Mouse (Mus musculus) midbrain, embryonic 14.5 days (tissue): ENCODE results near the gene Cldn14. TPM values are rescaled to one million over a fixed set of nuclear protein-coding genes. Genes with fewer than 3 reads are reported as not detected.
"Not testable (repeated sequence)": the region's sequence is repeated elsewhere in the genome, so short reads cannot be mapped to it uniquely, and the experiment has no call there.

Experiments used
- ATAC-seq: fragments of 200-750 bp; cut with Nextera tagmentation; 2 replicates; pipeline ENCODE4 v1.8.0; 2017; ENCODE audit warnings: moderate number of reproducible peaks, moderate library complexity; ENCODE audit not compliant: low FRiP score, low TSS enrichment
- DNase-seq: peaks from one replicate; pipeline ENCODE4 v3.0.0-alpha.2; 2015
- H3K27ac ChIP-seq: fragments of 300-500 bp; sonication (generic); replicated peaks from 2 replicates; pipeline ENCODE4 v1.5.1; 2014; ENCODE audit warnings: mild to moderate bottlenecking, low read depth, low read length, moderate library complexity
- H3K27me3 ChIP-seq: fragments of 300-500 bp; sonication (generic); 2 replicates; pipeline ENCODE4 v1.6.1; 2014; ENCODE audit warnings: low read length, control low read depth, mixed read lengths; ENCODE audit not compliant: control insufficient read depth, insufficient read depth
- H3K36me3 ChIP-seq: fragments of 300-500 bp; sonication (generic); 2 replicates; pipeline ENCODE4 v1.6.1; 2014; ENCODE audit warnings: low read length, control low read depth; ENCODE audit not compliant: control insufficient read depth, insufficient read depth
- H3K4me1 ChIP-seq: fragments of 300-500 bp; sonication (generic); 2 replicates; pipeline ENCODE4 v1.6.1; 2014; ENCODE audit warnings: mild to moderate bottlenecking, antibody characterized with exemption, low read length, control low read depth; ENCODE audit not compliant: control insufficient read depth, insufficient read depth
- H3K4me2 ChIP-seq: fragments of 300-500 bp; sonication (generic); 2 replicates; pipeline ENCODE4 v1.6.1; 2014; ENCODE audit warnings: mild to moderate bottlenecking, low read length, moderate library complexity
- H3K4me3 ChIP-seq: fragments of 300-500 bp; sonication (generic); replicated peaks from 2 replicates; pipeline ENCODE4 v1.5.1; 2014; ENCODE audit warnings: low read depth, low read length
- H3K9ac ChIP-seq: fragments of 300-500 bp; sonication (generic); replicated peaks from 2 replicates; pipeline ENCODE4 v1.6.1; 2014; ENCODE audit warnings: mild to moderate bottlenecking, low read length, moderate library complexity
- H3K9me3 ChIP-seq: fragments of 300-500 bp; sonication (generic); 2 replicates; pipeline ENCODE4 v1.6.1; 2016; ENCODE audit warnings: low read length, control low read depth, mixed read lengths; ENCODE audit not compliant: control insufficient read depth
- WGBS: fragments of 180-500 bp; shearing (Covaris S2); extraction: QIAGEN DNeasy Blood & Tissue Kit; methylation state at CpG from one replicate; pipeline ENCODE4 v1.1.7; 2014; 5-methylcytosine and 5-hydroxymethylcytosine counted together
- polyA plus RNA-seq: library from polyadenylated mRNA; unstranded; fragments of >200 nt; fragmentation: Nextera tagmentation; extraction: Ambion mirVana; gene quantifications from 2 replicates; pipeline ENCODE4 v1.2.1, GENCODE M21; 2014

Cldn14 gene
- polyA plus RNA-seq, 1 experiment from 2014 or later: not detected

GRCm38 (mm10) chr16:94013328-94014086, 4.9 kb upstream of the Cldn14 start:
- WGBS: 78% methylated on average over 8 of the region's 8 CpGs
- not testable (repeated sequence) for H3K4me2 ChIP-seq, H3K4me1 ChIP-seq, H3K36me3 ChIP-seq, H3K4me3 ChIP-seq, DNase-seq, H3K27ac ChIP-seq, H3K27me3 ChIP-seq, H3K9me3 ChIP-seq, H3K9ac ChIP-seq, ATAC-seq

- H3K9ac ChIP-seq: no peak overlapping the region
- H3K4me1 ChIP-seq: peaks cover 4% of the 10 kb centered on the region; the same call in 1 of the 2 replicates
- H3K36me3 ChIP-seq: no peaks in the 10 kb centered on the region
- H3K9me3 ChIP-seq: no peaks in the 10 kb centered on the region
- no peak for ATAC-seq
- no peak overlapping the region for H3K4me3 ChIP-seq
- H3K4me2 ChIP-seq: no peak overlapping the region
- H3K27ac ChIP-seq: no peak overlapping the region
- no peak for DNase-seq
- 38% methylated on average over 5 of the region's 5 CpGs for WGBS
- H3K27me3 ChIP-seq: no peaks in the 10 kb centered on the region
Measured at GRCm38 (mm10) chr16:94011224-94011623, 2.6 kb upstream of the Cldn14 start.

- H3K4me3 ChIP-seq: no peak overlapping the region
- H3K27me3 ChIP-seq: no peaks in the 10 kb centered on the region
- H3K4me1 ChIP-seq: peaks cover 4% of the 10 kb centered on the region; the same call in 1 of the 2 replicates
- no peak for DNase-seq
- H3K9me3 ChIP-seq: no peaks in the 10 kb centered on the region
- H3K36me3 ChIP-seq: no peaks in the 10 kb centered on the region
- H3K27ac ChIP-seq: no peak overlapping the region
- H3K4me2 ChIP-seq: no peak overlapping the region
- 82% methylated on average over 3 of the region's 3 CpGs for WGBS
- ATAC-seq: no peak
- H3K9ac ChIP-seq: no peak overlapping the region
Measured at GRCm38 (mm10) chr16:94010633-94011032, 2.0 kb upstream of the Cldn14 start.

GRCm38 (mm10) chr16:94010156-94010555, 1.5 kb upstream of the Cldn14 start:
- H3K4me1 ChIP-seq: peaks cover 4% of the 10 kb centered on the region; the same call in 1 of the 2 replicates
- DNase-seq: no peak
- no peaks in the 10 kb centered on the region for H3K9me3 ChIP-seq
- H3K36me3 ChIP-seq: no peaks in the 10 kb centered on the region
- no peaks in the 10 kb centered on the region for H3K27me3 ChIP-seq
- no peak for ATAC-seq
- no peak overlapping the region for H3K27ac ChIP-seq
- 83% methylated on average over 5 of the region's 5 CpGs for WGBS
- no peak overlapping the region for H3K9ac ChIP-seq
- no peak overlapping the region for H3K4me2 ChIP-seq
- H3K4me3 ChIP-seq: no peak overlapping the region

GRCm38 (mm10) chr16:94009356-94009755, 719 bp upstream of the Cldn14 start:
- 71% methylated on average over 5 of the region's 5 CpGs for WGBS
- Histone ChIP-seq H3K36me3 (no peaks in the 10 kb centered on the region), H3K9ac (no peak overlapping the region), H3K4me3 (no peak overlapping the region), H3K4me1 (peaks cover 4% of the 10 kb centered on the region; the same call in 1 of the 2 replicates), H3K9me3 (no peaks in the 10 kb centered on the region), H3K4me2 (no peak overlapping the region), H3K27me3 (no peaks in the 10 kb centered on the region), H3K27ac (no peak overlapping the region)
- DNase-seq (no peak), ATAC-seq (no peak)

GRCm38 (mm10) chr16:94006706-94007665, 1.7 kb downstream of the Cldn14 start:
- H3K4me3 ChIP-seq: no peak overlapping the region
- no peak for ATAC-seq
- H3K9me3 ChIP-seq: no peaks in the 10 kb centered on the region
- peaks cover 4% of the 10 kb centered on the region; the same call in 1 of the 2 replicates for H3K4me1 ChIP-seq
- no peak overlapping the region for H3K9ac ChIP-seq
- 43% methylated on average over 23 of the region's 23 CpGs for WGBS
- peak; percentile 44 for DNase-seq
- H3K27ac ChIP-seq: no peak overlapping the region
- no peak overlapping the region for H3K4me2 ChIP-seq
- H3K36me3 ChIP-seq: no peaks in the 10 kb centered on the region
- H3K27me3 ChIP-seq: no peaks in the 10 kb centered on the region

- DNase-seq: no peak
- Histone ChIP-seq H3K4me3 (no peak overlapping the region), H3K36me3 (no peaks in the 10 kb centered on the region), H3K4me1 (peaks cover 4% of the 10 kb centered on the region; the same call in 1 of the 2 replicates), H3K27me3 (no peaks in the 10 kb centered on the region), H3K9me3 (no peaks in the 10 kb centered on the region), H3K4me2 (no peak overlapping the region), H3K9ac (no peak overlapping the region), H3K27ac (no peak overlapping the region)
- no peak for ATAC-seq
- WGBS: 86% methylated on average over 6 of the region's 6 CpGs
Measured at GRCm38 (mm10) chr16:94003478-94003877, 5.2 kb downstream of the Cldn14 start.

- Histone ChIP-seq H3K27ac (no peak overlapping the region), H3K9ac (no peak overlapping the region), H3K36me3 (no peaks in the 10 kb centered on the region), H3K4me2 (no peak overlapping the region), H3K4me1 (no peaks in the 10 kb centered on the region), H3K4me3 (no peak overlapping the region), H3K9me3 (no peaks in the 10 kb centered on the region), H3K27me3 (no peaks in the 10 kb centered on the region)
- ATAC-seq: no peak
- WGBS: 83% methylated on average over 6 of the region's 6 CpGs
- no peak for DNase-seq
Measured at GRCm38 (mm10) chr16:94001366-94001765, 7.3 kb downstream of the Cldn14 start.
